Mouse (Mus musculus) layer of hippocampus, adult 9-10 months (tissue): ENCODE measurements around the gene Gtf3c6.
A peak's percentile ranks its signal among the peaks of the same experiment; 100 is the strongest.
"Not testable (repeated sequence)": the region's sequence is repeated elsewhere in the genome, so short reads cannot be mapped to it uniquely, and the experiment has no call there.

Experiments
- DNase-seq: peaks from one replicate; pipeline ENCODE4 v3.0.0; 2022; ENCODE audit warnings: low spot score

The Gtf3c6 gene

GRCm38 (mm10) chr10:40257414-40258255 lies at the start of gene Gtf3c6:
Gene Gtf3c6, minus strand, starts transcription at chr10:40258108.
- peak; percentile 85 for DNase-seq

- DNase-seq = no peak
These were observed 48.1 kb upstream of the Gtf3c6 start for GRCm38 (mm10) chr10:40305989-40306388.

GRCm38 (mm10) chr10:40302140-40302985 lies 44.5 kb upstream of the Gtf3c6 start, which contains the start of gene Amd1:
Gene Amd1, minus strand, starts transcription at chr10:40302186.
- peak; percentile 97 for DNase-seq

GRCm38 (mm10) chr10:40301181-40302075 lies 43.5 kb upstream of the Gtf3c6 start:
- not testable (repeated sequence) for DNase-seq

- DNase-seq = peak; percentile 59
These were observed 42.8 kb upstream of the Gtf3c6 start for GRCm38 (mm10) chr10:40300648-40301171.

GRCm38 (mm10) chr10:40292640-40293039 lies 34.7 kb upstream of the Gtf3c6 start:
- DNase-seq = no peak

- DNase-seq = no peak
These were observed 28.9 kb upstream of the Gtf3c6 start for GRCm38 (mm10) chr10:40286767-40287166.

GRCm38 (mm10) chr10:40285571-40285970 lies 27.7 kb upstream of the Gtf3c6 start:
- DNase-seq = no peak

- no peak for DNase-seq
These were observed 27.1 kb upstream of the Gtf3c6 start for GRCm38 (mm10) chr10:40284997-40285396.

- no peak for DNase-seq
These were observed 26.4 kb upstream of the Gtf3c6 start for GRCm38 (mm10) chr10:40284179-40284831.

GRCm38 (mm10) chr10:40283636-40284035 lies 25.7 kb upstream of the Gtf3c6 start:
- DNase-seq = no peak

GRCm38 (mm10) chr10:40281565-40281964 lies 23.7 kb upstream of the Gtf3c6 start:
- no peak for DNase-seq

GRCm38 (mm10) chr10:40278317-40278716 lies 20.4 kb upstream of the Gtf3c6 start:
- DNase-seq = no peak

- no peak for DNase-seq
These were observed 18.1 kb upstream of the Gtf3c6 start for GRCm38 (mm10) chr10:40275991-40276390.

GRCm38 (mm10) chr10:40273938-40274337 lies 16.0 kb upstream of the Gtf3c6 start:
- no peak for DNase-seq

- no peak for DNase-seq
These were observed 13.3 kb upstream of the Gtf3c6 start for GRCm38 (mm10) chr10:40271216-40271615.

- DNase-seq = no peak
These were observed 7.0 kb upstream of the Gtf3c6 start for GRCm38 (mm10) chr10:40264920-40265319.

GRCm38 (mm10) chr10:40263691-40264090 lies 5.8 kb upstream of the Gtf3c6 start:
- DNase-seq = no peak

- no peak for DNase-seq
These were observed 4.3 kb upstream of the Gtf3c6 start for GRCm38 (mm10) chr10:40262200-40262599.

- no peak for DNase-seq
These were observed 2.4 kb upstream of the Gtf3c6 start for GRCm38 (mm10) chr10:40260305-40260704.

- DNase-seq = no peak
These were observed 1.6 kb upstream of the Gtf3c6 start for GRCm38 (mm10) chr10:40259542-40259941.
